9 mouse cellular contexts compared by ENCODE assay signal in genomic region chr2:59600123-59600840, GRCm38 (mm10). TPM values are rescaled to one million over a fixed set of nuclear protein-coding genes. Genes with fewer than 3 reads are reported as not detected.
DNase-seq lines count a peak whose midpoint lies in the region; ATAC-seq lines count a peak whose summit lies in the region.
"Had no signal": no experiment of that assay in that cellular context is flagged by ENCODE, and none has a peak within 500 bp of the region (broad histone marks: within the 10 kb centered on the region; RNA-seq: fewer than 3 reads in every experiment).

No protein-coding gene starts in this region.

- ATAC-seq in liver, embryonic 12.5 days: no peak
- ATAC-seq in granulocyte monocyte progenitor cell, adult 5-6 weeks (replicated peaks; ENCODE audit: poor library complexity, severe bottlenecking): no peak

- H3K36me3 ChIP-seq in liver, embryonic 12.5 days: no peaks in the 10 kb centered on the region

- 0 out of 2 replicates have a peak overlapping the region, but pooled peaks have one; percentile 45 for H3K27ac ChIP-seq in liver, embryonic 12.5 days

- no peaks in the 10 kb centered on the region for H3K9me3 ChIP-seq in liver, embryonic 12.5 days (replicated peaks)
- H3K9me3 ChIP-seq: megakaryocyte, embryonic 14.5 days had no signal

- H3K4me1 ChIP-seq in liver, embryonic 12.5 days: 0 out of 2 replicates have a peak, but pooled peaks cover 11% of the 10 kb centered on the region

- H3K4me2 ChIP-seq in liver, embryonic 12.5 days: no peak overlapping the region

- WGBS in liver, embryonic 12.5 days (ENCODE audit: insufficient replicate concordance): 78% methylated on average over 19 of the region's 19 CpGs

- H3K27me3 ChIP-seq in liver, embryonic 12.5 days (replicated peaks): no peaks in the 10 kb centered on the region

- H3K9ac ChIP-seq in liver, embryonic 12.5 days: no peak overlapping the region

- H3K4me3 ChIP-seq in liver, embryonic 12.5 days: no peak overlapping the region

- peak; percentile 36 to 83 for DNase-seq in adrenal gland, adult (ENCODE audit: inconsistent age in 2 of 2, low spot score in 1 of 2)
- DNase-seq in adrenal gland, postnatal 4 days (ENCODE audit: low spot score in 2 of 2): no peak
- DNase-seq in cerebellum, adult 11-12 months: peak; percentile 80
- DNase-seq in gastrocnemius, adult 18-20 months (ENCODE audit: low spot score): peak; percentile 76
- peak; percentile 90 for DNase-seq in hindlimb bud, embryonic 11.5 days (ENCODE audit: extremely low spot score, low read depth, low spot score)
- peak; percentile 67 to 85 for DNase-seq in urinary bladder, postnatal 4 days (ENCODE audit: low spot score in 2 of 2)

RNA-seq across cellular contexts. Expression of gene Tanc1, which starts 11.6 kb away (rescaled TPM):
- 10 to 100 TPM; 19.9 to 30.8 TPM for total RNA-seq in adrenal gland, postnatal 4 days (2021)
- total RNA-seq in gastrocnemius, adult 18-20 months (2021): 1 to 10 TPM; 4.8 to 6.6 TPM
- polyA plus RNA-seq in liver, embryonic 12.5 days (2016; fragmentation: Nextera tagmentation; extraction: Ambion mirVana): 6.7 and 6.8 TPM in 2 replicates
- 3.2 and 15.6 TPM in 2 replicates for total RNA-seq in granulocyte monocyte progenitor cell, adult 5-6 weeks (2014; fragmentation: Nextera tagmentation)
- 2.0 and 3.6 TPM in 2 replicates for total RNA-seq in granulocyte monocyte progenitor cell, adult 5-6 weeks (2017)

Comparison
In these comparisons a context has a peak if more than half of its experiments do, and no peak if none do; other contexts are left out.
1. DNase-seq: peak in adrenal gland, adult (2 of 2), cerebellum, adult 11-12 months (single experiment), gastrocnemius, adult 18-20 months (single experiment), hindlimb bud, embryonic 11.5 days (single experiment) and urinary bladder, postnatal 4 days (2 of 2); none in adrenal gland, postnatal 4 days (0 of 2).